Mouse (Mus musculus): Measurements from ENCODE around the gene Isx. TPM values are rescaled to one million over a fixed set of nuclear protein-coding genes. Genes with fewer than 3 reads are reported as not detected.

The Isx gene
- under 1 TPM in 1 of 2 experiments, not detected in 1; 0.17 TPM for total RNA-seq (2021)

- intact Hi-C loops (cut with DNase I): no loop called here
- DNase-seq (ENCODE audit: low spot score in 2 of 2): no peak
Measured at GRCm38 (mm10) chr8:74872940-74873339, at the start of gene Isx. Isx (plus strand) TSS chr8:74873173.

GRCm38 (mm10) chr8:74827689-74828088, 45.3 kb upstream of the Isx start:
- DNase-seq (ENCODE audit: low spot score in 2 of 2): no peak
- intact Hi-C loops (cut with DNase I): no loop called here

- intact Hi-C loops (cut with DNase I): no loop called here
- no peak for DNase-seq (ENCODE audit: low spot score in 2 of 2)
Measured at GRCm38 (mm10) chr8:74831322-74831721, 41.7 kb upstream of the Isx start.

- intact Hi-C loops (cut with DNase I): no loop called here
- no peak for DNase-seq (ENCODE audit: low spot score in 2 of 2)
Measured at GRCm38 (mm10) chr8:74834246-74834645, 38.7 kb upstream of the Isx start.

- intact Hi-C loops (cut with DNase I): no loop called here
Measured at GRCm38 (mm10) chr8:74847376-74848048, 25.5 kb upstream of the Isx start.

GRCm38 (mm10) chr8:74848707-74849106, 24.3 kb upstream of the Isx start:
- intact Hi-C loops (cut with DNase I): no loop called here
- no peak for DNase-seq (ENCODE audit: low spot score in 2 of 2)

More at GRCm38 (mm10) chr8:74847376-74848048, 25.5 kb upstream of the Isx start:
- DNase-seq (ENCODE audit: low spot score in 2 of 2): no peak

- intact Hi-C loops (cut with DNase I): loop anchor here (5.0 to 10.0 kb wide), 3 partner anchors 1499 to 1846 kb away; partner anchors contain the start of gene Large1
- peak; percentile 39 to 49 for DNase-seq (ENCODE audit: low spot score in 2 of 2)
Measured at GRCm38 (mm10) chr8:74850971-74851370, 22.0 kb upstream of the Isx start.

- intact Hi-C loops (cut with DNase I): loop anchor here (5.0 to 10.0 kb wide), 3 partner anchors 1500 to 1847 kb away; partner anchors contain the start of gene Large1
- no peak for DNase-seq (ENCODE audit: low spot score in 2 of 2)
Measured at GRCm38 (mm10) chr8:74851837-74852236, 21.1 kb upstream of the Isx start.

GRCm38 (mm10) chr8:74853488-74853887, 19.5 kb upstream of the Isx start:
- DNase-seq (ENCODE audit: low spot score in 2 of 2): peak; percentile 30 to 59

GRCm38 (mm10) chr8:74854786-74855185, 18.2 kb upstream of the Isx start:
- intact Hi-C loops (cut with DNase I): loop anchor here (5.0 to 10.0 kb wide), 3 partner anchors 1502 to 1850 kb away; partner anchors contain the start of gene Large1
- no peak for DNase-seq (ENCODE audit: low spot score in 2 of 2)

More at GRCm38 (mm10) chr8:74853488-74853887, 19.5 kb upstream of the Isx start:
- intact Hi-C loops (cut with DNase I): loop anchor here (5.0 to 10.0 kb wide), 3 partner anchors 1501 to 1849 kb away; partner anchors contain the start of gene Large1

- intact Hi-C loops (cut with DNase I): loop anchor here (10.0 kb wide), 2 partner anchors 1621 to 1851 kb away; no protein-coding TSS in a partner anchor
- no peak for DNase-seq (ENCODE audit: low spot score in 2 of 2)
Measured at GRCm38 (mm10) chr8:74855341-74855740, 17.6 kb upstream of the Isx start.

GRCm38 (mm10) chr8:74859241-74859640, 13.7 kb upstream of the Isx start:
- intact Hi-C loops (cut with DNase I): loop anchor here (10.0 kb wide), 2 partner anchors 1624 to 1854 kb away; no protein-coding TSS in a partner anchor
- no peak for DNase-seq (ENCODE audit: low spot score in 2 of 2)

GRCm38 (mm10) chr8:74860449-74860848, 12.5 kb upstream of the Isx start:
- intact Hi-C loops (cut with DNase I): no loop called here
- DNase-seq (ENCODE audit: low spot score in 2 of 2): no peak

- intact Hi-C loops (cut with DNase I): no loop called here
- DNase-seq (ENCODE audit: low spot score in 2 of 2): no peak
Measured at GRCm38 (mm10) chr8:74862598-74862997, 10.4 kb upstream of the Isx start.

- intact Hi-C loops (cut with DNase I): no loop called here
- DNase-seq (ENCODE audit: low spot score in 2 of 2): no peak
Measured at GRCm38 (mm10) chr8:74870346-74870949, 2.5 kb upstream of the Isx start.

- no peak for DNase-seq (ENCODE audit: low spot score in 2 of 2)
- intact Hi-C loops (cut with DNase I): no loop called here
Measured at GRCm38 (mm10) chr8:74871686-74872085, 1.3 kb upstream of the Isx start.

- intact Hi-C loops (cut with DNase I): no loop called here
- no peak for DNase-seq (ENCODE audit: low spot score in 2 of 2)
Measured at GRCm38 (mm10) chr8:74872151-74872823, 686 bp upstream of the Isx start.

- intact Hi-C loops (cut with DNase I): no loop called here
- DNase-seq (ENCODE audit: low spot score in 2 of 2): peak in 1 of 2 experiments; percentile 40
Measured at GRCm38 (mm10) chr8:74874565-74874964, 1.6 kb downstream of the Isx start.

- intact Hi-C loops (cut with DNase I): no loop called here
- DNase-seq (ENCODE audit: low spot score in 2 of 2): no peak
Measured at GRCm38 (mm10) chr8:74878637-74879036, 5.7 kb downstream of the Isx start.

- no peak for DNase-seq (ENCODE audit: low spot score in 2 of 2)
- intact Hi-C loops (cut with DNase I): no loop called here
Measured at GRCm38 (mm10) chr8:74888763-74889162, 15.8 kb downstream of the Isx start.

Measured in left cerebral cortex, postnatal 36 days (tissue).